Mouse (Mus musculus): ENCODE measurements around the gene Kif26b. TPM values are rescaled to one million over a fixed set of nuclear protein-coding genes. Genes with fewer than 3 reads are reported as not detected.

Gene Kif26b
- total and polyA plus RNA-seq, 2 experiments from 2014 or later = 6.4 to 75.8 TPM

- WGBS = 22% methylated on average over 2 of the region's 2 CpGs
- H3K4me3 ChIP-seq (ENCODE audit: low read depth, low read length) = no peak overlapping the region
- H3K36me3 ChIP-seq (ENCODE audit: insufficient read depth, low read length) = no peaks in the 10 kb centered on the region
- H3K9ac ChIP-seq (replicated peaks; ENCODE audit: low read length, poor library complexity, severe bottlenecking) = no peak overlapping the region
- no peaks in the 10 kb centered on the region for H3K9me3 ChIP-seq (ENCODE audit: low read length)
- ATAC-seq (ENCODE audit: low FRiP score) (no peak), DNase-seq (ENCODE audit: low spot score) (no peak)
- H3K27me3 ChIP-seq (ENCODE audit: insufficient read depth, low read length) = no peaks in the 10 kb centered on the region
- H3K4me2 ChIP-seq (ENCODE audit: low read depth, low read length, poor library complexity, severe bottlenecking) = no peak overlapping the region
- no peak overlapping the region for H3K27ac ChIP-seq (ENCODE audit: low read depth, low read length)
- TF ChIP-seq CTCF (IDR thresholded peaks at IDR 0.05) = no peak
- H3K4me1 ChIP-seq (ENCODE audit: insufficient read depth, low read length) = no peaks in the 10 kb centered on the region
Measured at GRCm38 (mm10) chr1:178779742-178780141, 250.8 kb downstream of the Kif26b start.

DNA sequence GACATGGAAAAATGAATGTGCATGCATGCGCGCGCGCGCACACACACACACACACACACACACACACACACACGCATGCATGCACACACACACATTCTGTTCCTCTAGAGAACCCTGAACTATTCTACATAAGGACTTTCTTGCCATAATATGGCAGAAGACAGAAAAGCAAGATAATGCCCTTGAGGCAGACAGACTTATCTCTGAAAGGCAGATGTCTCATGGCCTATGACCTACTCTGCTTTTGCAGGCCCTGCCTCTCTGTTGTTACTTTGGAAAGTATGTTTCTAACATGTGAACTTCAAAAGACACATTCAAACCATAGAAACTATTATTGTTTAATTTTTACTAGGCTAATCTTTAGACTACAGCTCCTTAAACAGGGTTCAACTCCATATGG is 255.1 kb downstream of the Kif26b start:
- H3K4me3 ChIP-seq (ENCODE audit: low read depth, low read length) = no peak overlapping the region
- H3K9me3 ChIP-seq (ENCODE audit: low read length) = no peaks in the 10 kb centered on the region
- 97% methylated on average over 6 of the region's 6 CpGs for WGBS
- TF ChIP-seq CTCF (IDR thresholded peaks at IDR 0.05) = no peak
- ATAC-seq (ENCODE audit: low FRiP score) (no peak), DNase-seq (ENCODE audit: low spot score) (no peak)
- H3K9ac ChIP-seq (replicated peaks; ENCODE audit: low read length, poor library complexity, severe bottlenecking) = no peak overlapping the region
- H3K36me3 ChIP-seq (ENCODE audit: insufficient read depth, low read length) = no peaks in the 10 kb centered on the region
- H3K4me1 ChIP-seq (ENCODE audit: insufficient read depth, low read length) = no peaks in the 10 kb centered on the region
- no peaks in the 10 kb centered on the region for H3K27me3 ChIP-seq (ENCODE audit: insufficient read depth, low read length)
- no peak overlapping the region for H3K27ac ChIP-seq (ENCODE audit: low read depth, low read length)
- no peak overlapping the region for H3K4me2 ChIP-seq (ENCODE audit: low read depth, low read length, poor library complexity, severe bottlenecking)

GRCm38 (mm10) chr1:178791266-178791665 is 262.3 kb downstream of the Kif26b start:
- no peak for TF ChIP-seq CTCF (IDR thresholded peaks at IDR 0.05)
- no peaks in the 10 kb centered on the region for H3K27me3 ChIP-seq (ENCODE audit: insufficient read depth, low read length)
- no peak overlapping the region for H3K27ac ChIP-seq (ENCODE audit: low read depth, low read length)
- no peak for ATAC-seq (ENCODE audit: low FRiP score)
- no peak overlapping the region for H3K9ac ChIP-seq (replicated peaks; ENCODE audit: low read length, poor library complexity, severe bottlenecking)
- H3K4me1 ChIP-seq (ENCODE audit: insufficient read depth, low read length) = no peaks in the 10 kb centered on the region; the same call in 1 of the 2 replicates
- DNase-seq (ENCODE audit: low spot score) = no peak
- no peak overlapping the region for H3K4me3 ChIP-seq (ENCODE audit: low read depth, low read length)
- WGBS = 72% methylated on average over 1 of the region's 1 CpGs
- H3K36me3 ChIP-seq (ENCODE audit: insufficient read depth, low read length) = no peaks in the 10 kb centered on the region
- H3K9me3 ChIP-seq (ENCODE audit: low read length) = no peaks in the 10 kb centered on the region
- H3K4me2 ChIP-seq (ENCODE audit: low read depth, low read length, poor library complexity, severe bottlenecking) = no peak overlapping the region

- Histone ChIP-seq H3K9ac (replicated peaks; ENCODE audit: low read length, poor library complexity, severe bottlenecking) (no peak overlapping the region), H3K27ac (ENCODE audit: low read depth, low read length) (no peak overlapping the region), H3K9me3 (ENCODE audit: low read length) (no peaks in the 10 kb centered on the region), H3K4me1 (ENCODE audit: insufficient read depth, low read length) (no peaks in the 10 kb centered on the region; the same call in 1 of the 2 replicates), H3K36me3 (ENCODE audit: insufficient read depth, low read length) (no peaks in the 10 kb centered on the region), H3K27me3 (ENCODE audit: insufficient read depth, low read length) (no peaks in the 10 kb centered on the region), H3K4me2 (ENCODE audit: low read depth, low read length, poor library complexity, severe bottlenecking) (no peak overlapping the region), H3K4me3 (ENCODE audit: low read depth, low read length) (no peak overlapping the region)
- no peak for TF ChIP-seq CTCF (IDR thresholded peaks at IDR 0.05)
- no peak for DNase-seq (ENCODE audit: low spot score)
- WGBS = 94% methylated on average over 5 of the region's 5 CpGs
- no peak for ATAC-seq (ENCODE audit: low FRiP score)
Measured at GRCm38 (mm10) chr1:178792726-178793125, 263.8 kb downstream of the Kif26b start.

DNA sequence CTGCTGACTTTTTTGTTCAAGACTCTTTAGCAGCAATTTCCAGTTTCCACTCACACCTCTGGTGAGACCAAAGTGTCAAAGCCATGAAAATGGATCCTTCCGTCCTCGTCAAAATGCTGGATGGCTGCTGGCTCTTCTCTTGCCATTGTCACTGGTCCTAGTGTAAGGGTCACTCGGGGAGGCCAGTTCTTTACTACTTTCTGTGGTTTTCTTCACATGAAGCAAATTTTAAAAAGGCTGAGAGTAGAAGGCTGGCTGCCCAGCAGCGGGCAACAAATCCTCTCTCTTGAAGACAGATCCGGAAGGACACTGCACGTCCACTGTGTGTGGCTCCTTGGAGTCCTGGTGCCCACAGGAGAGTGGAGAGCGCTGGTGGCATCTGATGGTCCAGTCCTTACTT is 265.9 kb downstream of the Kif26b start:
- Histone ChIP-seq H3K4me3 (ENCODE audit: low read depth, low read length) (no peak overlapping the region), H3K9me3 (ENCODE audit: low read length) (no peaks in the 10 kb centered on the region), H3K27ac (ENCODE audit: low read depth, low read length) (no peak overlapping the region), H3K27me3 (ENCODE audit: insufficient read depth, low read length) (no peaks in the 10 kb centered on the region), H3K4me1 (ENCODE audit: insufficient read depth, low read length) (peaks cover under 1% of the 10 kb centered on the region), H3K36me3 (ENCODE audit: insufficient read depth, low read length) (no peaks in the 10 kb centered on the region), H3K9ac (replicated peaks; ENCODE audit: low read length, poor library complexity, severe bottlenecking) (no peak overlapping the region), H3K4me2 (ENCODE audit: low read depth, low read length, poor library complexity, severe bottlenecking) (no peak overlapping the region)
- 94% methylated on average over 7 of the region's 7 CpGs for WGBS
- no peak for TF ChIP-seq CTCF (IDR thresholded peaks at IDR 0.05)
- ATAC-seq (ENCODE audit: low FRiP score) (no peak), DNase-seq (ENCODE audit: low spot score) (no peak)

DNA sequence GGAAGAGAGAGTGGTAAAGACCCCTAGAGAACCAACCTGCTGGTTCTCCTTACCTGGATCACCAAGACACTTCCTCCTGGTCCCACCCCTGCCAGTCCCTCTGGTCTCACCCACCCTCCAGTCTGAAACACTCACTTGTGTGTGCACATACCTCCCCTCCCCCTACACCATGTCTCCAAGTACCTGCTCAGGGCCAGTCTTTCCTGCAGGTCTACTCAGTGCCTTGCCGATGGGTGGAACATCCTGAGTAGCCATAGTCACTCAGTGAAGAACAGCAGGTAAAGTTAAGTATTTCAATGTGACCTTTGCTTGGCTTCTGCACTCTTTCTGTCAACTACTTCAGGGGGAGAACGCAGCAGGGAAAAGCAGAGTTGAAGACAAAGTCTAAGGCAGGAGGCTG is 268.5 kb downstream of the Kif26b start:
- H3K9ac ChIP-seq (replicated peaks; ENCODE audit: low read length, poor library complexity, severe bottlenecking) = no peak overlapping the region
- H3K9me3 ChIP-seq (ENCODE audit: low read length) = no peaks in the 10 kb centered on the region
- H3K4me1 ChIP-seq (ENCODE audit: insufficient read depth, low read length) = peaks cover 5% of the 10 kb centered on the region
- no peaks in the 10 kb centered on the region for H3K27me3 ChIP-seq (ENCODE audit: insufficient read depth, low read length)
- H3K36me3 ChIP-seq (ENCODE audit: insufficient read depth, low read length) = no peaks in the 10 kb centered on the region
- WGBS = 86% methylated on average over 2 of the region's 2 CpGs
- ATAC-seq (ENCODE audit: low FRiP score) = no peak
- H3K4me2 ChIP-seq (ENCODE audit: low read depth, low read length, poor library complexity, severe bottlenecking) = no peak overlapping the region
- no peak overlapping the region for H3K4me3 ChIP-seq (ENCODE audit: low read depth, low read length)
- no peak overlapping the region for H3K27ac ChIP-seq (ENCODE audit: low read depth, low read length)
- DNase-seq (ENCODE audit: low spot score) = no peak
- no peak for TF ChIP-seq CTCF (IDR thresholded peaks at IDR 0.05)
